In genomic region chr4:148087907-148088527, GRCm38 (mm10) we compare ENCODE assay signal across 8 mouse cellular contexts. TPM values are rescaled to one million over a fixed set of nuclear protein-coding genes. Genes with fewer than 3 reads are reported as not detected.
DNase-seq lines count a peak whose midpoint lies in the region; ATAC-seq lines count a peak whose summit lies in the region.

TSS of gene Agtrap (minus strand) at chr4:148088031.

- no peaks in the 10 kb centered on the region for H3K27me3 ChIP-seq in intestine, embryonic 14.5 days (replicated peaks; ENCODE audit: control insufficient read depth, insufficient read depth, low read length)

- H3K9ac ChIP-seq in intestine, embryonic 14.5 days (ENCODE audit: low read length), result peak within 1 kb of the TSS; percentile 71

- intact Hi-C loops in gastrocnemius, postnatal 14 days (cut with DNase I; ENCODE audit: low total_unique reads), result no loop called here
- intact Hi-C loops in left cerebral cortex, postnatal 14 days (cut with DNase I), result no loop called here

- H3K36me3 ChIP-seq in intestine, embryonic 14.5 days (ENCODE audit: control insufficient read depth, insufficient read depth, low read length), result no peaks in the 10 kb centered on the region

- DNase-seq in adrenal gland, adult (ENCODE audit: inconsistent age in 2 of 2, low spot score in 1 of 2), result peak; percentile 96 to 98
- DNase-seq in embryo, embryonic 10.5 days (ENCODE audit: low spot score), result peak; percentile 95
- DNase-seq in gastrocnemius, postnatal 14 days, result peak; percentile 96
- DNase-seq in intestine, embryonic 14.5 days (ENCODE audit: low spot score), result peak; percentile 92
- DNase-seq in left cerebral cortex, postnatal 14 days (ENCODE audit: low spot score in 2 of 2), result peak; percentile 95 to 96
- peak; percentile 90 for DNase-seq in mesoderm, embryonic 11.5 days (ENCODE audit: low read depth, low spot score)
- DNase-seq in right cerebral cortex, postnatal 36 days (ENCODE audit: low spot score in 2 of 2), result peak; percentile 89 to 93
- DNase-seq in yolk sac, embryonic 10.5 days (ENCODE audit: low spot score), result peak; percentile 91

- ATAC-seq in intestine, embryonic 14.5 days (replicated peaks; ENCODE audit: low FRiP score, low TSS enrichment, low read depth), result peak; percentile 93

- H3K27ac ChIP-seq in intestine, embryonic 14.5 days (ENCODE audit: low read depth), result 0 out of 2 replicates have a peak within 1 kb of the TSS, but pooled peaks have one; percentile 43

- H3K4me3 ChIP-seq in intestine, embryonic 14.5 days (ENCODE audit: low read depth, low read length), result peak within 1 kb of the TSS; percentile 81

- no peaks in the 10 kb centered on the region for H3K9me3 ChIP-seq in intestine, embryonic 14.5 days (ENCODE audit: control insufficient read depth, low read length)

- H3K4me1 ChIP-seq in intestine, embryonic 14.5 days (replicated peaks; ENCODE audit: control insufficient read depth, insufficient read depth, low read length), result peaks cover 21% of the 10 kb centered on the region

- WGBS in intestine, embryonic 14.5 days, result 7% methylated on average over 34 of the region's 34 CpGs

- H3K4me2 ChIP-seq in intestine, embryonic 14.5 days (ENCODE audit: low read length), result peak within 1 kb of the TSS; percentile 81

RNA-seq across cellular contexts. Expression of gene Agtrap, which starts in this region (rescaled TPM):
- total RNA-seq in gastrocnemius, postnatal 14 days (2021), result 10 to 100 TPM; 12.3 to 14.7 TPM
- polyA plus RNA-seq in intestine, embryonic 14.5 days (2014; fragmentation: Nextera tagmentation; extraction: Ambion mirVana), result 15.9 and 16.4 TPM in 2 replicates
- total RNA-seq in left cerebral cortex, postnatal 14 days (2021), result 1 to 10 TPM; 5.8 to 8.1 TPM

Comparison
In these comparisons a context has a peak if more than half of its experiments do, and no peak if none do; other contexts are left out.
1. Peak in every context shown above with its lines: DNase-seq, ATAC-seq, H3K4me3 ChIP-seq and H3K27ac ChIP-seq.